In the genomic region with DNA sequence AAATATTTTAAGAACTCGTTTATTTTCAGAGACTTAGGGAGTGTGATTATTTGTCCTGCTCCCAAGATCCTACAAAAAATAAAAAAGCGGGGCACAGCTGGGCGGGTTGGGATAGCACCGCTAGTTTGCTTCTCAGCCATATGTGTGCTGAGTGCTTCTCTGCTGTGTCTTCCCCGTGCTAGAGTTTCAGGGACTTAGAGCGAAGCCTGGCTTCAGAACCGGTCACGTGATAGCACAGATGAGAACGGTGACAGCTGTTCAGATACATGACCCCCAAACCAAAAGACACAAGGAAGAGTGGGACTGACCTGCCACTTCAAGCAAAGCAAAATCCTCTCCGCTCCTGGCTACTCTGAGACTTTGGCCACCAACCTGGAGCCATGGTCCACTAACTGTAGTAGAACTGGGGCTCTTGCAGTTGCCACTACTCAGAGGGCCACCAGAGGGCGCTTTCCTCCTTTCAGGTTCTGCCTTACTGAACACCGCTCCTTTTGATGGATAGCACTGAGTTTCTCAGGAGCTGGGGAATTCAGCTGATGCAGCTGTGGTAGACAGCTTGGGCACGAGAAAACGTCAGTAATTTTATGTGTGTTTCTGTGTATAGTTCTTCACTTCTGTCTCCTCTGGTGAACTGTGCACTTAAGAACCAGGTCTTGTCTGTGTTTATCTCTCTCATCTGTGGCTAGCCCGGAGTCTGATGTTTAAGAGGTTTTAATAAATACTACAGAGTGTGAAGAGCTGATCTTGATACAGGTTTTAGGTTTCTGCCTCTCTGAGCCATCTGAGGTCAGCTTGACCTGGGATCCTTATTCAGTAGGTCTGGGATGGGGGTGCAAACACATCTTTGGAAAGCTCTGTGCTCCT, we compare ENCODE assay signal across 8 mouse cellular contexts.
DNase-seq lines count a peak whose midpoint lies in the region; ATAC-seq and TF ChIP-seq lines count a peak whose summit lies in the region.

No protein-coding gene starts in this region.

- 0 out of 2 replicates have a peak overlapping the region, but pooled peaks have one; percentile 18 for H3K27ac ChIP-seq in hindbrain, embryonic 13.5 days

- peak overlapping the region; percentile 46; the same call in 1 of the 2 replicates for H3K9ac ChIP-seq in hindbrain, embryonic 13.5 days

- TF ChIP-seq CTCF in Patski (IDR thresholded peaks at IDR 0.05), result peak; percentile 99

- peaks cover 9% of the 10 kb centered on the region for H3K4me1 ChIP-seq in hindbrain, embryonic 13.5 days (replicated peaks)

- H3K36me3 ChIP-seq in hindbrain, embryonic 13.5 days, result no peaks in the 10 kb centered on the region

- peak; percentile 80 for ATAC-seq in Patski
- peak; percentile 95 for ATAC-seq in hindbrain, embryonic 13.5 days (ENCODE audit: low FRiP score)

- peak overlapping the region; percentile 23; the same call in 1 of the 2 replicates for H3K4me2 ChIP-seq in hindbrain, embryonic 13.5 days

- DNase-seq in Patski (ENCODE audit: low read depth, low spot score), result peak; percentile 97
- peak; percentile 93 to 95 for DNase-seq in cerebellum, postnatal 14 days
- DNase-seq in frontal cortex, postnatal 25 days (ENCODE audit: low spot score in 2 of 2), result peak; percentile 76 to 83
- DNase-seq in layer of hippocampus, postnatal 14 days (ENCODE audit: low spot score in 2 of 2), result peak; percentile 82 to 92
- peak; percentile 88 for DNase-seq in lung, postnatal 10 days
- DNase-seq in retina, embryonic 14.5 days (ENCODE audit: low spot score), result peak; percentile 91
- peak; percentile 57 to 64 for DNase-seq in thymus, postnatal 36 days

- CTCF ChIA-PET in Patski (lab: Charles Lee), result interaction anchor here (0.6 to 6.4 kb wide), 58 partner anchors 8 to 465 kb away, joined by 3 to 86 read pairs (median 4); a partner anchor contains a TSS

- H3K27me3 ChIP-seq in Patski, result no peaks in the 10 kb centered on the region
- H3K27me3 ChIP-seq in hindbrain, embryonic 13.5 days, result no peaks in the 10 kb centered on the region

- 57% methylated on average over 15 of the region's 15 CpGs for WGBS in hindbrain, embryonic 13.5 days

- no peak overlapping the region for H3K4me3 ChIP-seq in hindbrain, embryonic 13.5 days

- in situ Hi-C loops in Patski (cut with MboI; ENCODE audit: low pct_unique_long_range_greater_than_20kb), result loop anchor here (5.0 kb wide), 4 partner anchors 45 to 425 kb away; no protein-coding TSS in a partner anchor

- POLR2A ChIA-PET in Patski (lab: Charles Lee), result interaction anchor here (1.2 to 2.7 kb wide), 5 partner anchors 10 to 383 kb away, joined by 3 to 11 read pairs (median 6); no protein-coding TSS in a partner anchor

- H3K9me3 ChIP-seq in hindbrain, embryonic 13.5 days, result no peaks in the 10 kb centered on the region
